Comparison of ENCODE assay signal across 20 mouse cellular contexts in the genomic region with DNA sequence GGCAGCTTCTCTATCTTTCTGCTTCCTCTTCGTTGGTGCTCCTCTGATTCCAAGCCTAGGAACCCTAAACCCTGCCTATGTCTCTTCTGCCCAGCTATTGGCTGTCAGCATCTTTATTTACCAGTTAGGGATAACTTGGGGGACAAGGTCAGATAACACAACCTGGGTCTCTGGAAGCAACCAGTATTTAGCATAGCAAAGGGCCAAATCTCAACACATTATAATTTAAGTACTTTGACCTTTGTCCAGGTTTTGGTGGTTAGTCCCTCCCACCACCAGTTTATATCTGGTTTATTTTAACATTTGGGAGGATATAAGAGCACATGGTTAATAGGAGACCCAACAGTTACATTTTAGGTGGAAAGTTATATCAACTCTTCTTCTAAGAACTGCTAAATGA.
"Had no signal": no experiment of that assay in that cellular context is flagged by ENCODE, and none has a peak within 500 bp of the region (broad histone marks: within the 10 kb centered on the region; RNA-seq: fewer than 3 reads in every experiment).

No protein-coding gene starts in this region.

- H3K4me2 ChIP-seq: limb, embryonic 12.5 days; limb, embryonic 15.5 days; liver, embryonic 13.5 days; neural tube, embryonic 12.5 days had no signal

- H3K27ac ChIP-seq: limb, embryonic 12.5 days; limb, embryonic 15.5 days; liver, embryonic 13.5 days; midbrain, embryonic 12.5 days; neural tube, embryonic 12.5 days; neural tube, embryonic 15.5 days; stomach, postnatal 0 days had no signal

- H3K27me3 ChIP-seq: limb, embryonic 12.5 days; limb, embryonic 15.5 days; liver, embryonic 13.5 days; midbrain, embryonic 12.5 days; neural tube, embryonic 12.5 days; neural tube, embryonic 15.5 days had no signal

- H3K9ac ChIP-seq: limb, embryonic 12.5 days; limb, embryonic 15.5 days; liver, embryonic 13.5 days; midbrain, embryonic 12.5 days; neural tube, embryonic 12.5 days; neural tube, embryonic 15.5 days had no signal

- H3K9me3 ChIP-seq: limb, embryonic 12.5 days; limb, embryonic 15.5 days; liver, embryonic 13.5 days; midbrain, embryonic 12.5 days; neural tube, embryonic 12.5 days; neural tube, embryonic 15.5 days had no signal

- H3K4me3 ChIP-seq: limb, embryonic 12.5 days; limb, embryonic 15.5 days; liver, embryonic 13.5 days; midbrain, embryonic 12.5 days; neural tube, embryonic 12.5 days; neural tube, embryonic 15.5 days had no signal

- DNase-seq: kidney, adult 11 months; kidney, postnatal 14 days; kidney, postnatal 4 days; left cerebral cortex, postnatal 4 days; liver, embryonic 13.5 days; lung, adult 2 months; lung, postnatal 14 days; lung, postnatal 4 days; right cerebral cortex, adult 18-20 months; right cerebral cortex, postnatal 14 days; right cerebral cortex, postnatal 4 days; thymus, adult 2 months; thymus, postnatal 14 days; thymus, postnatal 4 days had no signal
